Mouse (Mus musculus) CD4-positive helper T cell, adult 2 months (primary cell): ENCODE results near the gene Grsf1.

Experiments used
- DNase-seq: peaks from one replicate; pipeline ENCODE4 v3.0.0-alpha.2; 2012; ENCODE audit warnings: low read depth, missing footprints, low spot score

The Grsf1 gene

GRCm38 (mm10) chr5:88675443-88676387 lies at the start of gene Grsf1:
Gene Grsf1 (minus strand): TSS chr5:88676171.
- DNase-seq: peak; percentile 92

DNA sequence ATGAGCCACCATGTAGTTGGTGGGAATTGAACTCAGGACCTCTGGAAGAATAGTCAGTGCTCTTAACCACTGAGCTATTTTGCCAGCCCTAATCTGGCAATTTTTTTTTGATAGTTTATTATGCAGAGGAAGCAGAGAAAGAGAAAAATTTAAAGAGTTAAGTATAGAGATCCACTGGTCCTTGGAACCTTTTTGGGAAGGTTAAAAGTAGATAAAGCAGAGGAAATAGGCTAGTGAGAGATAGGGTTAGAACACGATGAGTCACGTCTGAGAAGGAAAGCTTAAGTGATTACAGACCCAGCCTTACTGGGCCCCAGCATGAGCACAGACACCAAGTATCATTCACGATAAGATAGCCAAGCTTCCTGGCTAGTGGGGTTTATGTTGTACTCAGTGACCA lies 48.1 kb upstream of the Grsf1 start:
- DNase-seq: no peak

- no peak for DNase-seq
Measured at GRCm38 (mm10) chr5:88722213-88722600, 46.2 kb upstream of the Grsf1 start.

- peak; percentile 51 for DNase-seq
Measured at GRCm38 (mm10) chr5:88721565-88722212, 45.7 kb upstream of the Grsf1 start.

DNA sequence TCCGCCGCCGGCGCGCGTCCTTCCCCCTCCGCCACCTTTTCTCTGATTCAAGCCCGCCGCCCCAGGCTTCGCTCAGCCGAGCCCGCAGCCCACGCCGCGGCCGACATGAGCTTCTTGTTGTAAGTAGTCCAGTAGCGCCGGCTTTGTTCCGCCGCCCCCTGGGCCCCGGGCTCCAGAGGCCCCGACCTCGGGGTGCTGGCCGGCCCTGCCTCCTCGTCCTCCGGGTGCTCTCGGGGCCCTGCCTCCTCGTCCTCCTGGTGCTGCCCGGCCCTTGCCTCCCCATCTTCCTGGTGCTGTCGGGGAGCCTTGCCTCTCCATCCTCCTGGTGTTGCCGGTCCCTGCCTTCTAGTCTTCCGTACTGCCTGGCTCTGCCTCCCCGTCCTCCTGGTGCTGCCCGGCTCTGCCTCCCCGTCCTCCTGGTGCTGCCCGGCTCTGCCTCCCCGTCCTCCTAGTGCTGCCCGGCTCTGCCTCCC lies 45.1 kb upstream of the Grsf1 start:
- DNase-seq: no peak

DNA sequence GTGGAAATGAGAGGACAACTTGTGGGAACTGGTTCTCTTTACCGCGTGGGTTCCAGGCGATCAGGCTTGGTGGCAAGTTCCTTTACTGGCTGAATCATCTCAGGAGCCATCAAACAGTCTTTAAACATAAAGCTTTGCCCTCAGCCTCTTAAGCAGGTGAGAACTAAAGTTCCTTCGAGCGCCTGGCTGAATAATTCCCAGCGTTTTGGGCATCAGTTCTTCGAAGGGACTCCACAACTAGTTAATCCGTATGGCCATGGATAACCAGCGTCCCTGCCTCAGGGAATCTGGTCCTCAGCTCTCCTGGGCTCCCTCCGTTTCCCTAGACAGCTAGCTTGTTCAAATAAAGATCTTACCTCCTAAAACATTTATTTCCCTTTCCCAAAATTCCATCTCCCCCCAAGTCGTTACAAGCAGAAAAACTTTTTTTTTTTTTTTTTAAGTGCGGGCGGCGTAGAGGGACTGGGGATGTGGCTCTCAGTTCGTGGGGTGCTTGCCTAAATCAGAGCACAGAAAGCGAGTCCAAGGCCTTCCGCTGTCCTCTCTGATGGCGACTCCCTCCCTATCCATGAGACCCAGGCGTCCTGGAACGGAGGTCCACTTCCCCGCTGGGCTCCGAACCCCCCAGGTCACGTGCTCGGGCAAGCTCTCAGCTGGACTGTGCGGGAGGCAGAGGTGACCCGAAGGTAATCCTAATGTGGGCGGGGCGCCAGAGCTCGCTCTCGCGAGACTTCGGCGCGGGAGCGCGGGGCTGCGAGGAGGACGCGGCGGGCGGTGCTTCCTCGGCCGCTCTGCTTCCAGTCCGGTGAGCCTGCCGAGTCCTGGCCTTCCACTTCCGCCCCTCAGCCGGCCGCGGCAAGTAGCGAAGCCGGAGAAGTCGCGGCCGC lies 44.4 kb upstream of the Grsf1 start, which contains the start of gene Mob1b:
Gene Mob1b, plus strand, starts transcription at position 740 of the 887 bp plus-strand sequence.
- peak; percentile 95 for DNase-seq

DNA sequence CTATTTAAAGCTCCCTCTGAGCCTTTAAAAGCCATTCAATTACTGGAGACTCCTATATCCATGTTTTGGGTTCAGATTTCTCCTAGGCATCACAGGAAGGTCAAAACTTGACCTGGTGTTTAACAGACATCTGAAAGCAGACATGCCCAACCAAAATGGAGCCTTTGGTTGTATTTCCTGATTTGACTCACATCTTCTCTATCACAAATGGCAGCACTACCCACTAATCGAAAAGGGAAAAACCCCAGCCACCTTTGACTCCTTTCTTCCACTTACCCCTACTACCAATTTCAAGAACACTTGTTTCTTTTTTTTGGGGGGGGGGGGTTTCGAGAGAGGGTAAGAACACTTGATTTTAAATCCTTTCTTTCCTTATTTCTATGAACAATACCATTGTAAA lies 41.0 kb upstream of the Grsf1 start:
- peak; percentile 7 for DNase-seq

DNA sequence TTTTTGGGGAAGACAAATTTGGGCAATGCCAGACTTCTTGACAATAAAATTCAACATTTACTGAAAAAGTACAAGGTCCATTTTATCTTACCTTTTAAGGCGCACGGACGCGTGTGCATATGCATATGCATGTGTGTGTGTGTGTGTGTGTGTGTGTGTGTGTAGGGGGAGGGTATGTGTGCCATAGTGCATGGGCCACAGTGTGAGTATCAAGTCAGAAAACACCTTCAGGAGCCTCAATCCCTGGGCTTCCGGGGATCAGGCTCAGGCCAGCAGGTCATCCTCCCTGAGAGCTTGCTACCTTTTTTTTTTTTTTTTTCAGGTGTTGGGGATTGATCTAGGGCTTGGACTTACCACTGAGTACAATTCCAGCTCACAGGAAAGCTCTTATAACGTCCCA lies 36.4 kb upstream of the Grsf1 start:
- no peak for DNase-seq

DNA sequence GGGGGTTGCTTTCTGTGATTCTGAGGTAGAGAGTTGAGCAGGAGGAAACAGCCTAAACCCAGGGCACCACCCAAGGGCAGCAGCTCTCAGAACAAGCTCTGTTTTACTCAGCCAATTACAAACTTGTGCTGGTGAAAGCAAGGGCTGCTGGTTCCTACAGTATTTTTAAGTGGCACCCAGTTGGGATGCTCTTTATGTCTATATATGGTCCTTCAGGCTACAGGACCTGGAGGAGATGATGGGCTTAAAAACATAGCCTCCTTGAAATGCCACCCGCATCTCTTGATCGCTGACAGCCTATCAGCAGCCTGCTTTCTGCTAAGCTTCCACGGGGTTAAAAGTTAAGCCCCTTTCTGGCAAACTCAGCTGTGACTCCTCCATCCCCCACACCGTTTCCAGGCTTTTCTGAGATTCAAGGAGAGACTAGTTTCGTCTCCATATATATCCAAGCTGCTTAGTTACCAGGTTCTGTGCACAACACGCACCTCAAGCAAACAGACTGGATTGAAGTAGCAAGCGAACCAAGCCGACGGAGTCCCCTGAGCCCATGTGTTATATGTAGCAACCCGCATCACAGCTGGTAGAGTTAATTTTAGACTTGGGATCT lies 35.8 kb upstream of the Grsf1 start:
- no peak for DNase-seq

GRCm38 (mm10) chr5:88711128-88711527 lies 35.2 kb upstream of the Grsf1 start:
- DNase-seq: no peak

DNA sequence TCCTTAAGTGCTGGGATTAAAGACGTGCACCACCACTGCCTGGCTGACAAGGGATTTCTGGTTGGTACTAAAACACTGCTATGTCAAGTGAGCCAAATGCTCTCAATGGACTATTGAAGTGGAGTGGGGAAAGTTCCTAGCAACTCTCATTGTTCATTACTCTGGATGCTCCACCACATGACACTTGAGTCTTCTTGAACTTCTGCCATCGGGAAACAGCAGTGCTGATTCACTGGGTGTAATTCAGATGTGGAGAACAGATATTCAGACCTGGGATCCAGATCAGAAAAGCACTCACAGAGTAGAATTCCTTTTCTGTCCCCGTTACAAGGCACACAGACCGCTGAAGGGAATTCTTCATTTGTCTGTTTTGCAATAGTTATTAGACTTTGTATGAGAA lies 27.6 kb upstream of the Grsf1 start:
- DNase-seq: no peak

DNA sequence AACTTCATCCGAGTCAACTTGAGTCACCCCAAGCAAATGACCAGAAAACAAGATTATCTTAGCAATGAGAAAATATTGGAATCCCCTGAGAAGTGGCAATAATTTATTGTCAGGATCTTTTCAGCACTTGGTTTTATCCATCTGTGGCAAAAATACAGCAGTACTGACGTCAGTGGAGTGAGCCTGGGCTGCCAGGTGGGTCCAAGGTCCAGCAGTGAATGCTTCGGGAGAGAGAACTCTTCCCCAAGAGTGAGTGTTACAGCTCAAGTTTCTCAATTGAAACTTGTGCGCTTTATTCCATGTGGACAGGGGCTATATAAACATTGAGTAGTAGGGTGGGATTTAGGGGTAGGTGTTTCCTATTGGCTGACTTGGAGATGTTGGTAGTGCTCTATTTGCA lies 26.1 kb upstream of the Grsf1 start:
- no peak for DNase-seq

DNA sequence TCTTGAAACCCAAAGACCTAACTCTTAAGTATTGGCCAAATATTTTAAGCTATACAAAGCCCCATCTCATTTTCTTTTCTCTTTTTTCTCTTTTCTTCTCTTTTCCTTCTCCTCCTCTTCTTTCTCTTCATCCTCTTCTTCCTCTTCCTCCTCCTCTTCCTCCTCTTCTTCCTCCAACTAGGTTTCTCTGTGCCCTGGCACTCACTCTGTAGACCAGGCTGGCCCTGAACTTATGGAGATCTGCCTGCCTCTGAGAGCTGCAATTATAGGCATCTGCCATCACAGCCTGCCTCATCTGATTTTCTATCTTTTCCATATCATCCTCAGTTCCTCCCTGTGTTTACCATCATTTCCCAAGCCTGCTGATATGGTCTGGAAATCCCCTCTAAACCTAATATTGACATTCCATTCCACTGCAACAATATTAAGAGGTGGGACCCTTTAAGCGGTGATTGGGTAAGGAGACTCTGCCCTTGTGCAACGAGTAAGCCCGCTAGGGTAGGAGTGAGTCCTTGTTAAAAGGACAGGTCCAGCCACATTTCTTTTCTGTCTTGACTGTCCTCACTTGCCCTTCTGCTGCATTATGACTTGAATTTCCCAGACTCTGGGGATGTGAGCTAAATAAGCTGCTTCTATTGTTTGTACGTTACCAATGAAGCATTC lies 23.4 kb upstream of the Grsf1 start:
- DNase-seq: no peak

DNA sequence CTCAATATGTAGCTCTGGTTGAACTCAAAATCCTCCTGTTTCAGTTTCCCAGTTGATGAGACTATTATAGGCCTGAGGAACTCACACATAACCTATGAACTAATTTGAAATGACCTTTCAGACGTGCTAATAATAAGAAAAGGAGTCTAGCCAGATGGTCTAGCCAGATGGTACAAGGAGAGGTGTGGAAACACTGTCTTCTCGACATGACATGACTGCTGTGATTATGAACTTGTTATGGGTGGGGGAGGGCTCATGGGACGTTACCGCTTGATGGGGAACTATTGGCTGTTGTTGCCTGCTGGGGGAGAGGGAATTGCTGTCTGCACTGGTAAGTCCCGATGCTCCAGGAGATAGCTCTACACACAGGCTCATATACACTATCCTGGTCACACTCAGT lies 21.3 kb upstream of the Grsf1 start:
- no peak for DNase-seq

- no peak for DNase-seq
Measured at GRCm38 (mm10) chr5:88693057-88693456, 17.1 kb upstream of the Grsf1 start.

GRCm38 (mm10) chr5:88692586-88692985 lies 16.6 kb upstream of the Grsf1 start:
- no peak for DNase-seq

- DNase-seq: no peak
Measured at GRCm38 (mm10) chr5:88691506-88692095, 15.6 kb upstream of the Grsf1 start.

- no peak for DNase-seq
Measured at GRCm38 (mm10) chr5:88690681-88691505, 14.9 kb upstream of the Grsf1 start.

DNA sequence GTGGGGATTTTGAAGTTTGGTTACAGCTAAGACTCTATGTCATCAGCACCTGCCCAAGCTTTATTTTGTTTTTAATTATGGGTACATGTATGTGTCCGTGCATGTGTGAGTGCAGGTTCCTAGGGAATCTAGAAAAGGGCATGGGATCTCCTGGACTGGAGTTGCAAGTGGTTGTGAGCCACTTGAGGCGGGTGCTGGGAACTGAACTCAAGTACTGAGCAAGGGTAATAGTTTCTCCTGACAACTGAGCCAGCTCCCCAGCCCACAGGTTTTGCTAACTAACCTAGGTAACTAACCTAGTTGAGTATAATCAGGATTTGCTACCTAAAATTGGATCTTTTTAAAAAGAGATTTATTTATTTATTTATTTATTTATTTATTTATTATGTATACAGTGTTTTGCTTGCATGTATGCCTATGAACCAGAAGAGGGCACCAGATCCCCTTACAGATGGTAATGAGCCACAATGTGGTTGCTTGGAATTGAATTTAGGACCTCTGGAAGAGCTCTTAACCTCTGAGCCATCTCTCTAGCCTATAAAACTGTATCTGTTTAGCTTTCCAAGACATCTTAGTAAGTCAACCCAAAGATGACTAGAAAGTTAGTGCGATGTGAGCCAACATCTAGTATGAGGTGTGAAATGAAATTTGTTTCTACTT lies 13.4 kb upstream of the Grsf1 start:
- DNase-seq: peak; percentile 32
